Mouse (Mus musculus): Measurements from ENCODE around the gene Celf2.

GRCm38 (mm10) chr2:6865785-6866184 lies 643.6 kb downstream of the Celf2 start:
- TF ChIP-seq ZC3H11A (IDR thresholded peaks at IDR 0.05; ENCODE audit: borderline replicate concordance, low read depth, low read length): no peak
- TF ChIP-seq HCFC1 (IDR thresholded peaks at IDR 0.05; ENCODE audit: borderline replicate concordance, insufficient read depth, low read length): no peak
- TF ChIP-seq ZNF384 (IDR thresholded peaks at IDR 0.05; ENCODE audit: low read depth, low read length): no peak
- TF ChIP-seq MAFK (IDR thresholded peaks at IDR 0.05; ENCODE audit: insufficient read depth, low read depth, low read length): no peak

Measured in ES-E14 (cell line).